Mouse (Mus musculus) right cerebral cortex, postnatal 36 days (tissue): ENCODE data around the gene Eaf1.
"Not testable (repeated sequence)": the region's sequence is repeated elsewhere in the genome, so short reads cannot be mapped to it uniquely, and the experiment has no call there.

Source experiments
- DNase-seq, 2 experiments: peaks; one replicate each; pipeline ENCODE4 v3.0.0; 2022; ENCODE audit warnings: low spot score in 2 of 2, mixed read lengths in 1 of 2

Gene Eaf1

GRCm38 (mm10) chr14:31494349-31494974 is at the start of gene Eaf1:
Eaf1 (plus strand) TSS chr14:31494399.
- no peak for DNase-seq

GRCm38 (mm10) chr14:31448994-31449393 is 45.2 kb upstream of the Eaf1 start:
- no peak for DNase-seq

GRCm38 (mm10) chr14:31453946-31454345 is 40.3 kb upstream of the Eaf1 start:
- DNase-seq, result not testable (repeated sequence)

GRCm38 (mm10) chr14:31454849-31455566 is 39.2 kb upstream of the Eaf1 start:
- no peak for DNase-seq

GRCm38 (mm10) chr14:31456064-31456721 is 38.0 kb upstream of the Eaf1 start:
- DNase-seq, result no peak

- no peak for DNase-seq
Observed at GRCm38 (mm10) chr14:31458006-31458405, 36.2 kb upstream of the Eaf1 start.

- not testable (repeated sequence) for DNase-seq
Observed at GRCm38 (mm10) chr14:31462226-31462625, 32.0 kb upstream of the Eaf1 start.

GRCm38 (mm10) chr14:31462886-31463285 is 31.3 kb upstream of the Eaf1 start:
- DNase-seq, result no peak

- DNase-seq, result no peak
Observed at GRCm38 (mm10) chr14:31464176-31464575, 30.0 kb upstream of the Eaf1 start.

- DNase-seq, result no peak
Observed at GRCm38 (mm10) chr14:31469711-31470110, 24.5 kb upstream of the Eaf1 start.

GRCm38 (mm10) chr14:31472451-31473061 is 21.6 kb upstream of the Eaf1 start:
- DNase-seq, result peak; percentile 18 to 47

- DNase-seq, result no peak
Observed at GRCm38 (mm10) chr14:31473297-31473696, 20.9 kb upstream of the Eaf1 start.

GRCm38 (mm10) chr14:31482417-31482816 is 11.8 kb upstream of the Eaf1 start:
- no peak for DNase-seq

- no peak for DNase-seq
Observed at GRCm38 (mm10) chr14:31486465-31486864, 7.7 kb upstream of the Eaf1 start.

- DNase-seq, result no peak
Observed at GRCm38 (mm10) chr14:31488055-31488454, 6.1 kb upstream of the Eaf1 start.

- DNase-seq, result no peak
Observed at GRCm38 (mm10) chr14:31493901-31494300, 298 bp upstream of the Eaf1 start.

- peak; percentile 83 to 87 for DNase-seq
Observed at GRCm38 (mm10) chr14:31494975-31495455, 816 bp downstream of the Eaf1 start, which contains the start of gene Mettl6. Mettl6 (minus strand) TSS chr14:31495040.

- no peak for DNase-seq
Observed at GRCm38 (mm10) chr14:31495538-31495937, 1.3 kb downstream of the Eaf1 start.

- no peak for DNase-seq
Observed at GRCm38 (mm10) chr14:31496241-31496646, 2.0 kb downstream of the Eaf1 start.

- DNase-seq, result no peak
Observed at GRCm38 (mm10) chr14:31499526-31499925, 5.3 kb downstream of the Eaf1 start.

GRCm38 (mm10) chr14:31503406-31503805 is 9.2 kb downstream of the Eaf1 start:
- DNase-seq, result no peak

GRCm38 (mm10) chr14:31506456-31506855 is 12.3 kb downstream of the Eaf1 start:
- DNase-seq, result no peak
